Mouse (Mus musculus) cortical plate, adult 2 months (tissue): ENCODE measurements around the gene Glyctk. TPM values are rescaled to one million over a fixed set of nuclear protein-coding genes. Genes with fewer than 3 reads are reported as not detected.
"Not testable (repeated sequence)": the region's sequence is repeated elsewhere in the genome, so short reads cannot be mapped to it uniquely, and the experiment has no call there.

Experiments used
- H3K27ac ChIP-seq: fragments of 200-500 bp; 2 replicates; pipeline ENCODE4 v1.5.1; 2012; ENCODE audit warnings: low read length, control low read depth, inconsistent platforms; ENCODE audit not compliant: insufficient read depth
- H3K4me1 ChIP-seq: fragments of 200-500 bp; 2 replicates; pipeline ENCODE4 v1.6.1; 2011; ENCODE audit warnings: low read length; ENCODE audit not compliant: control insufficient read depth, insufficient read depth
- H3K4me3 ChIP-seq: fragments of 200-500 bp; 2 replicates; pipeline ENCODE4 v1.5.1; 2011; ENCODE audit warnings: mild to moderate bottlenecking, low read length, control low read depth; ENCODE audit not compliant: insufficient read depth
- CTCF ChIP-seq: fragments of 200-500 bp; IDR thresholded peaks from 2 replicates; pipeline ENCODE4 v1.5.1; 2011; ENCODE audit warnings: mild to moderate bottlenecking, control low read depth, low read length; ENCODE audit not compliant: insufficient read depth; ENCODE audit errors: extremely low read depth
- POLR2A ChIP-seq: fragments of 200-500 bp; IDR thresholded peaks from 2 replicates; pipeline ENCODE4 v1.6.1; 2011; ENCODE audit warnings: mild to moderate bottlenecking, low read length, control low read depth; ENCODE audit not compliant: insufficient read depth; ENCODE audit errors: extremely low read depth
- polyA plus RNA-seq: library from polyadenylated mRNA; depleted of rRNA; stranded (reverse); fragments of >200 nt; gene quantifications from 2 replicates; pipeline ENCODE4 v1.2.3, GENCODE M21; 2012

The Glyctk gene
- polyA plus RNA-seq, 1 experiment: 3.1 TPM

- H3K27ac ChIP-seq: no peak overlapping the region
Measured at GRCm38 (mm10) chr9:106169917-106170316, 12.0 kb upstream of the Glyctk start.

GRCm38 (mm10) chr9:106169006-106169405, 11.1 kb upstream of the Glyctk start:
- H3K4me3 ChIP-seq, H3K27ac ChIP-seq, H3K4me1 ChIP-seq: not testable (repeated sequence)

More at GRCm38 (mm10) chr9:106169917-106170316, 12.0 kb upstream of the Glyctk start:
- peaks cover 4% of the 10 kb centered on the region; the same call in 1 of the 2 replicates for H3K4me1 ChIP-seq
- peak overlapping the region; percentile 100; the same call in 1 of the 2 replicates for H3K4me3 ChIP-seq
- no peak for TF ChIP-seq POLR2A
- no peak for TF ChIP-seq CTCF

DNA sequence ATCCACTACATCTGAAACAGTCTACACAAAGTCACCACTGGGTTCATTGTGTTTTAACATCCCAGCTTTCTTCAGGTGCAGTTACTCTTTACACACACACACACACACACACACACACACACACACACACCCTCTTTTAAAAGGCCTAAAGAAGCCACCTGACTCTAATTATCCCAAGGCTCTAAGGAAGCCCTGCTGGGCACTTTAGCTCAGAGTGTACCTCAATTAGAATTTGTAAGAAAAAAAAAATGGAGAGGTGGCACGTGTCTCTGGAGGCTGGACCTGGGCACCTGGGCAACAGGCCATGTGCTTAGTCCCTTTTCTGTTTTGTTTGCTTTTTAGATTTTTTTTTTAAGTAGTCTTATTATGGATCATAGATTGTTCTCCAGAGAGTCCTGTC, 9.8 kb upstream of the Glyctk start:
- H3K4me1 ChIP-seq: no peaks in the 10 kb centered on the region; the same call in 1 of the 2 replicates
- no peak for TF ChIP-seq CTCF
- TF ChIP-seq POLR2A: no peak
- H3K4me3 ChIP-seq: no peak overlapping the region
- no peak overlapping the region for H3K27ac ChIP-seq

GRCm38 (mm10) chr9:106167241-106167640, 9.3 kb upstream of the Glyctk start:
- H3K4me1 ChIP-seq: no peaks in the 10 kb centered on the region; the same call in 1 of the 2 replicates
- no peak overlapping the region for H3K4me3 ChIP-seq
- TF ChIP-seq CTCF: no peak
- no peak overlapping the region for H3K27ac ChIP-seq

DNA sequence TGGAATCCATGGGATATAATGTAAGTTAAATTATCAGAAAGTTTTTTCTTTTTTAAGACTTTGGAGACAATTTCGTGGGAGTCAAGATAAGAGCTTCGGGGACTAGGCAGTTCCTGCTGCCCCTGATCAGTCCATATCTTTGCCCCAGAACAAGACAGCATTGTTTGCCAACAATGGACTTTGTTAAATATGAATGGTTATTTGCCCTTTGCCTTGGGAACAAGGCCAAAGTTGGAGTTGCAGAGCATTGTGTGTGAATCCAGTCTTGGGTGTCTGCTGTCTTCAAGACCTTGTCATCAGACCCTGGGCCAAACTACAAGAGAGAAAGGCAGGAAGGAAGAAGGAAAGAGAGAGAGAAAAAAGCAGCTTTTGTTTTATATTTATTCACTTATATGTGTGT, 8.8 kb upstream of the Glyctk start:
- no peak for TF ChIP-seq CTCF
- TF ChIP-seq POLR2A: no peak
- H3K27ac ChIP-seq: no peak overlapping the region
- no peak overlapping the region for H3K4me3 ChIP-seq
- H3K4me1 ChIP-seq: no peaks in the 10 kb centered on the region; the same call in 1 of the 2 replicates

GRCm38 (mm10) chr9:106160426-106160825, 2.5 kb upstream of the Glyctk start:
- TF ChIP-seq CTCF (no peak), POLR2A (no peak)
- Histone ChIP-seq H3K27ac (peak overlapping the region; percentile 93; the same call in 1 of the 2 replicates), H3K4me3 (peak overlapping the region; percentile 74), H3K4me1 (no peaks in the 10 kb centered on the region)

DNA sequence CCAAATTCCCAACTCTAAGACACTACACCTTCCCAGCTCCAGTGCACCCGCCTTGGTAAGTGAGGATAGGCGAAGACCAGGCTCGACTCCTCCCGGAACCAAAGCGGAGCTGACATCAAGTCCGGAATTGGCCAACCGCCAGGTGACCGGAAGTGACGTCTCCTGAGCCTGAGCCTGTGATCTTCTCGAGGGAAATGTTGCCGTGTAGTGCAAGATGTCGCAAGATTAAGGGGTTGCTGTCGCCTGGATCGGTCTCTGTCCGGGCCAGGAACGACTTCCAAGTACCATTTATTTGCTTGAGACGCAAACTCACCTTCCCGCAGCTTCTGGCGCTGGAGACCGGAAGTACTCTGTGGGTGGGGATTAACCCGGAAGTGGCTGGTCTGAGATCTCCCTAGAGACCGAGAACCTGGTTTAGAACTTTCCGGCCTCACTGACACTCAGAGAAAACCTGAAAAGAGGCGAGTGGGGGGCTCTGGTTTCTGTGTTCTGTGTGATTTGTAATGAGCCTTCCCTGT, 1.9 kb upstream of the Glyctk start:
- peak; percentile 53; the same call in 1 of the 2 replicates for TF ChIP-seq POLR2A
- TF ChIP-seq CTCF: no peak
- no peaks in the 10 kb centered on the region for H3K4me1 ChIP-seq
- peak overlapping the region; percentile 74 for H3K4me3 ChIP-seq
- peak overlapping the region; percentile 93 for H3K27ac ChIP-seq

DNA sequence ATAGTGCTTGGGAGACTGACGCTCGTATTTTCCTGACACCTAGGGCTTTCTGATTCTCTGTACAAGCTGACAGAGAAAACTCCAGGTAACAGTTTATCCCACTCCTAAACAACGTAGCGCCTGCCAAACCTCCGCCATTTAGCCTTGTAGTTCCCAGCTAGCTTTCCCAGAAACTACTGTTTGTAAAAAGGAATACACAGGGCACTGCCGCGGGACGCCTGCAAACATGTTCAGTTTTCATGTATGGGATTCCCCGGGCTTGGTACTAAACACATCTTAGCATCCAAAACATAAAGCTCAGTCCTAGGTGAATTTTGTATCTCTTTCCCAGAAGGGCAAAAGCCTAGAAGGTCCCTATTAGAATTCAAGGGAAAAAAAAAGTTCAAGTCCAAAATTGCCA, 1.3 kb upstream of the Glyctk start:
- H3K27ac ChIP-seq: no peak overlapping the region
- H3K4me1 ChIP-seq: no peaks in the 10 kb centered on the region
- peak overlapping the region; percentile 74; the same call in 1 of the 2 replicates for H3K4me3 ChIP-seq
- TF ChIP-seq CTCF: no peak
- TF ChIP-seq POLR2A: no peak

GRCm38 (mm10) chr9:106157623-106157925, 364 bp downstream of the Glyctk start:
- Histone ChIP-seq H3K27ac (no peak overlapping the region), H3K4me1 (no peaks in the 10 kb centered on the region), H3K4me3 (no peak overlapping the region)
- TF ChIP-seq CTCF (no peak), POLR2A (no peak)

- Histone ChIP-seq H3K4me1 (no peaks in the 10 kb centered on the region), H3K27ac (no peak overlapping the region), H3K4me3 (no peak overlapping the region)
- TF ChIP-seq CTCF (no peak), POLR2A (no peak)
Measured at GRCm38 (mm10) chr9:106156921-106157622, 866 bp downstream of the Glyctk start.
